Mouse (Mus musculus) kidney, adult 9 months (tissue): ENCODE results near the gene Gm20388.
A peak's percentile ranks its signal among the peaks of the same experiment; 100 is the strongest.

Experiments used
- DNase-seq: peaks from one replicate; pipeline ENCODE4 v3.0.0; 2022

Gm20388 gene

DNA sequence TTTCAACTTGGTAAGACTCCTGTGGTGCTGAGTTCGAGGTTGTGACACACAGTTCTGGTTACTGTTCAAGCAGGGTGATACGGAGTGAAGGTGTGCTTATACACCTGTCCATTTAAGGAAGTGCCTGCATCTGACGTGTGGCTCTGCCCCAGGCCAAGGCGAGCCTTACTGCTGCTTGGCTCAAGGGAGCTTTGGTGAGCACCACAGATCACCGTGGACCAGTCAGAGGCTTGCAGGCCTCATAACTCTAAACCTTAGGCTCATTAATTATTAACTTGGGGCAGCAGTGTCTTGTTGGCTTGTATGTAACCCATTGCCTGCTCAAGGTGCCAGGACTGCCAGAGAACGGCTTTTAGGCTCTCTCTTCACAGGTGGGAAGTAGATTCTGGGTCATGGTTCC, 4338.0 kb downstream of the Gm20388 start:
- DNase-seq: peak; percentile 88

- no peak for DNase-seq
Observed at GRCm38 (mm10) chr8:124250255-124250654, 4339.6 kb downstream of the Gm20388 start.

DNA sequence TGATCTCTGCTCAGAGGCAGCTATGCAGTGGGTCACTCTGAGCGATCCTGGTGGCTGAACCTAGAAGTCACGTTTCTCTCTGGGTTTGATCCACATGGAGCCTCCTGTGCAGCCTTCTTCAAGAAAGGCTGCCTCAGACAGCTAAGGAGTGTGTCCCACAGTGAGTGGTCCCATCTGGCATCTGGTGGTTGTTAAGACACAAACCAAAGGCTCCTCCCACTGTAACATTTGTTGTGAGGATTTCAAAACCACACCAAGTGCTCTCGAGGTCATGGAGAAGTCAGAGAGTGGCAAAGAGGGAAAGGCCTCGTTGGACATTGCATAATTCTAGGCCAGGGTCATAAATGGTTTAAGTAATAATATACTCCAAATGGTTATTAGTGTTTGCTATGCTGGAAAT, 4340.1 kb downstream of the Gm20388 start:
- peak; percentile 56 for DNase-seq

- peak; percentile 89 for DNase-seq
Observed at GRCm38 (mm10) chr8:124252533-124252950, 4341.9 kb downstream of the Gm20388 start.

DNA sequence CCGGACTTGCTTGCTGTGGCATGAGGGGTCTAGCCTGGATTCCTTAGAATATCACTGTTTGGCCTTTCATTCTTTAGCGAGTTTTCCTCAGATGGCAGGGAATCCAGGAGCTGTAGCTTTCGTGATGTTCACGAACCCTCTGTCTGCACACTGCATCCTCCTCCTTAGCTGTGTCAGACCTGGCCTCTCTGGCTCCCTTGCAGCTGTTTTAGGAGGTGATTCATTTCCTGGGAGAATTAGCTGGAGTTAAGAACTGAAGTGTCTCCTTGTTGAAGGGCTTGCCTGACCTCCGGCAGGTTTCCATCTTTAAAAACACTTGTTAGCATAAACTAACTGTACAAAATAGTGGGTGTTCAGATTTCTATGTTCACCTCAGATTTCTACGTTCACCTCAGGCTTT, 4343.3 kb downstream of the Gm20388 start:
- no peak for DNase-seq

DNA sequence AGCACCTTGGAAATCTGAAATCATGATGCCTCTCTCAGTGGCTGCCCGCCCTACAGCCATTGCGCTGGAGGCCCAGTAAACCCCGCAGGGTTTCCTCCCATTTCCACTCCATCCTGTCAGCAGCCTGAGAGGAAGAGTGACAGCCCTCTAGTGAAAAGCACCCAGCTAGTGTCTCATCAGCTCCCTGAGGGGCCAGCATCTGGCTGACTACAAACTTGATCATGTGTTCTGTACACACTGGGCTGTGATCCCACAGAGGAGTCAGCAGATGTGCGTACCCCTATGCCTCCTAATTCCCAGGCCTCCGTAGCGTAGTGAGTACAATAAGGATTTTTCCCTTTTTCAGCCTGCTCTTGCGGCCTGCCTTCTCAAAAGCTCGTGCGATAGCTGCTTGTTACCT, 4346.2 kb downstream of the Gm20388 start:
- DNase-seq: no peak

DNA sequence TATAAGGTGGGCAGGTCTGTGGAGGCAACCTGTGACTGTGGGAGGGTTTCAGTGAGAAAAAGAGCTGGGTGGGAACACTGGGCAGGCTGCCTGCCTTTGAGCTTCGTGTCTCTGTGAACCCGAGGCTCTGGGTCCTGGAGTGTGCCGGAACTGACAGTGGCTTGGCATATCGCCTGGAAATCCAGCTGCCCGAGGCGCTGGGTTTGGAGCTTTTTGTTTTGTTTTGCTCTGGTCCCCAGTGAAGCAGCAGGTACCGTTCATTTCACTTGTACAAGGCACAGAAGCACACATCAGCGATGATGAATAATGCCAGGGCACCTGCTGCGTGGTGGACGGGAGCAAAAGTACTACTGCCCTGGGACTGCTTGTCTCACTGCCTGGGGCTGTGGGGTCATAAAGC, 4346.7 kb downstream of the Gm20388 start:
- DNase-seq: peak; percentile 76

GRCm38 (mm10) chr8:124259146-124259545, 4348.5 kb downstream of the Gm20388 start:
- DNase-seq: no peak

- no peak for DNase-seq
Observed at GRCm38 (mm10) chr8:124259925-124260324, 4349.3 kb downstream of the Gm20388 start.

DNA sequence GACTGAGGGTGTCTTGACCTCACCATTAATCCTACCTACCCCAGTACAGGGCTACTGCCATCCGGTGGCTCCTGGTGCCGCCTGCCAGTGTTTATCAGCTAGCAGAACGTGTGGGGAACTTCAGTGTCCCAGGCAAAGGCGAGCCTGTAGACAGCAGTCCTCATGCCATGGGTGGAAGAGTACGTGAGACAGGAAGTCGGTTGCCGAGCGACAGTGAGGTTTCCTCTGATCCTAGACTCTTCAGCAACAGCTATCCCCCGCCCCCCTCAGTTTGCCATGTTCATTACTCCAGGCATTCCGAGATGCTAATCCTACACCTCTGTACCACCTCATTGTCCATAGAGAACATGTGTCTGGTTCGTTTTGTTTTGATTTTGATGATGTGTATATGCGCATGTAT, 4349.7 kb downstream of the Gm20388 start:
- no peak for DNase-seq

DNA sequence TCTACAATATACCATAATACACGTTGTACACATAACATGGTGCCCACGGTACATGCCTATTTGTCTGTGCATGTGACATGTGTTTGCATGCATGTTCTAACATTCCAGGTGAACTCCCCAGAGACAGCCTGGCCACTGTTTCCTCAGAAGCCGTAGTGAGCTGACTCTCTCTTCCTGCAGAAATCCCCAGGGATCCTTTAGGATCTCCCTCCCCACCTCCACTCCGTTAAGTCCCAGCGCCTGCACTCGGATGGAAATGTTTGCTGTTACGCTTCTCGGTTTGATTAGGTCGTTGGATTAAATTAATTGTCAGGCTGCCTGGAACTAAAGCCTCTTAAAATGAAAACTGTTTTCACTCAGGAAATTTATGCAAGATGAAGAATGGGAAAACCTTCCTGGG, 4352.4 kb downstream of the Gm20388 start:
- no peak for DNase-seq

GRCm38 (mm10) chr8:124264032-124264431, 4353.4 kb downstream of the Gm20388 start:
- DNase-seq: peak; percentile 46

DNA sequence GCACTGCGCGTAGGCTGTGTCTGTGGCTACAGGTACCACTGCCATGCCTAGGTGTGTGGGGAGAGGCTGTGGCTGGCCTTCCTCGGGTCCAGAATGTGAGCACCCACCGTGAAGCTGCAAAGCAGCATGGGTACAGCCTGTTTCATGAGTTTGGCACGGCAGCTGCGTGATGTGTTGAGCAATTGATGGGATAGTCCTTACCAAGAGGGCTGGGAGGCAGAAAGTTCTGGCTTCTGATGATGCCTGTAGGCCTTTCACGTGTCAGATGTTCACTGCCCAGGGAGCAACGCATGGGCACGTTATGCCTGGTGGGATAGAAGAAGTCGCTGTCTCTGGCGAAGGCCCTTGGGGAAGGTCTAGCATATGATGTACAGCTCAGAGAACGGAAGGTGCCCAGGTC, 4354.0 kb downstream of the Gm20388 start:
- DNase-seq: no peak

GRCm38 (mm10) chr8:124265130-124265529, 4354.5 kb downstream of the Gm20388 start:
- DNase-seq: no peak

DNA sequence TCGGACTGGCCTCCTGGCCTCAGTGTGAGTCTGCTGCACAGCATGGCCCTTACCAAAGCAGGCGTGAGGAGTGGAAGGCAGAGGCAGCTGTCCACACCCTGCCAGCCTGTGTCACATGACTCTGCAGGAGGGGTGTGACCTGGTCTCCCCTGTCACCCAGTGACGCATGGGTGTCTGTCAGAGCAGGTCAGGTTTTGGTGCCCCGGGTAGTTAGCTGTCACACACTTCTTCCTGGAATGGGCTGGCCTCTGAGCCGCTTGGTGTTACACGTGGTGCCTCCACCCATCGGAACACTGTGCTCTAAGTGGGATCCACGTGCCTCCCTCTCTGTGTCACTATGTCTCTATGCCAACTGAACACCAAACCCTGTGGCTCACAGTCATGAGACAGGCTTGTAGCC, 4355.2 kb downstream of the Gm20388 start:
- DNase-seq: peak; percentile 36

- DNase-seq: no peak
Observed at GRCm38 (mm10) chr8:124267206-124267605, 4356.6 kb downstream of the Gm20388 start.

DNA sequence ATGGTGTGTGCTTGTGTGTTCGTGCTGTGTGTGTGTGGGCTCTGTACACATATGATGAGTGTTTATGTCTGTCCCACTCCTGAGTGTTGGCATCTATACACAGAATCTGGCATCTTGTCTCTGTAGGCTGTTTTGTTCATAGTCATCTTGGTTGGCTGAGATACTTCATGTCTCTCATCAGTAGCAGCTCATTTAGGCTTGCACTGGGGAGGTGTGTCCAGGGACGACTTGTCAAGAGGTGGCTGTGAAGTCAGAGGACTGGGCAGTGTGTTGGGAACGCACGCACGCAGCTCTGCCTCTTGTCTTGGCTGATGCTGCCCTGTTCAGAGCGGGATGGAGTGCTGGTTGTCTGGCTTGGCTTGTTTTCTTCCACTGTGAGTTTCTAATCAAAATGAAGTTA, 4359.9 kb downstream of the Gm20388 start:
- no peak for DNase-seq

GRCm38 (mm10) chr8:124270904-124271303, 4360.3 kb downstream of the Gm20388 start:
- DNase-seq: no peak

- DNase-seq: no peak
Observed at GRCm38 (mm10) chr8:124271518-124271917, 4360.9 kb downstream of the Gm20388 start.

DNA sequence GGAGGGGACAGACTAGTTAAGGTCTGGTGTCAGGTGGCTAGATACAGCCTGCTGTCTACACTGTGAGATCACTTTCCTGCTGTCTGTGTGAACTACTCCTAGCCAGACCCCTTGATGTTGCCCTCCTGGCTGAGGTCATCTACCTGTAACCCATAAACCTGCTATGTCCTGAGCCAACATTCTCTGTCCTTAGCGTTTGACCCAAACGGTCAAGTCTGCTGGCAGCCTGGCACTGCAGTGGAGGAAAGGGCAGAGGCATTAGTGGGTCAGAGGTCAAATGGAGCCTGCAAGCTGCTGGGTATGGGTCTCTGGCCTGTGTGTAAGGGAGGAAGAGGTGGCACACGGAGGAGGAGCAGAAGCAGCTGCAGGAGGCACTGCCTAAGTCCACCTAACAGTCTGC, 4362.2 kb downstream of the Gm20388 start:
- peak; percentile 73 for DNase-seq

GRCm38 (mm10) chr8:124273606-124274218, 4363.1 kb downstream of the Gm20388 start:
- no peak for DNase-seq

GRCm38 (mm10) chr8:124274441-124275120, 4363.9 kb downstream of the Gm20388 start:
- DNase-seq: no peak

DNA sequence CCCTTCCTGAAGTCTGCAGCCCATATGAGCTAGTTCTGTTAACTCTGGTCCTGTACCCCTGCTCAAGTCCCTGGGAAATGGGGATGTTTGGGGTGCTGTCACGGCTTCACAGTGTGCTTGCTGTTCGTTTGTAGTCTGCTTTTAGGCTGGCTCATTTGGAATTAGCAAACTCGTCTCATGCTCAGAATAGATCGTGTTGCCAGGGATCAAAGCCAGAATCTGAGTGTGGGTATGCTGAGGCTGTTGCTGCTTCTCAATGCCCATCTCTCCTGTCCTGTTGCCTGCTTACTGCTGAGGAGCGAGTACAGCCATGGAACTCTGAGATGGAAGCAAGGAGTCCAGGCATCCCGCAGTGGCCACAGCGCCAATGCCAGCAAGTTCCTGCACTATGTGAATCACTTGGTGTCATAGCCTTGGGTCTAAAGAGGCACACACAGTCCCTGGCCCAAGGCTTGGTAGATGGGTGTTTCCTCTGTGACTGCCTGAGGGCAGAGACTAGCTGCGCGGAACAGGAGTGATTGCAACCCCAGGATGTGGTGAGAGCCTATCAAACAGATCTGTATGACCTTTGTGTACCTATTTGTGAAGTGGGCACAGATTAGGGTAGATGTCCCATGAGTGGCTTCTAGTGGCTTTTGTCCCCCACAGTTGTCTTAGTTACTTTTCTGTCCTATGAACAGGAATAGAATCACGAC, 4364.9 kb downstream of the Gm20388 start:
- DNase-seq: no peak
